ENCODE assay signal across 8 mouse cellular contexts in the genomic region with DNA sequence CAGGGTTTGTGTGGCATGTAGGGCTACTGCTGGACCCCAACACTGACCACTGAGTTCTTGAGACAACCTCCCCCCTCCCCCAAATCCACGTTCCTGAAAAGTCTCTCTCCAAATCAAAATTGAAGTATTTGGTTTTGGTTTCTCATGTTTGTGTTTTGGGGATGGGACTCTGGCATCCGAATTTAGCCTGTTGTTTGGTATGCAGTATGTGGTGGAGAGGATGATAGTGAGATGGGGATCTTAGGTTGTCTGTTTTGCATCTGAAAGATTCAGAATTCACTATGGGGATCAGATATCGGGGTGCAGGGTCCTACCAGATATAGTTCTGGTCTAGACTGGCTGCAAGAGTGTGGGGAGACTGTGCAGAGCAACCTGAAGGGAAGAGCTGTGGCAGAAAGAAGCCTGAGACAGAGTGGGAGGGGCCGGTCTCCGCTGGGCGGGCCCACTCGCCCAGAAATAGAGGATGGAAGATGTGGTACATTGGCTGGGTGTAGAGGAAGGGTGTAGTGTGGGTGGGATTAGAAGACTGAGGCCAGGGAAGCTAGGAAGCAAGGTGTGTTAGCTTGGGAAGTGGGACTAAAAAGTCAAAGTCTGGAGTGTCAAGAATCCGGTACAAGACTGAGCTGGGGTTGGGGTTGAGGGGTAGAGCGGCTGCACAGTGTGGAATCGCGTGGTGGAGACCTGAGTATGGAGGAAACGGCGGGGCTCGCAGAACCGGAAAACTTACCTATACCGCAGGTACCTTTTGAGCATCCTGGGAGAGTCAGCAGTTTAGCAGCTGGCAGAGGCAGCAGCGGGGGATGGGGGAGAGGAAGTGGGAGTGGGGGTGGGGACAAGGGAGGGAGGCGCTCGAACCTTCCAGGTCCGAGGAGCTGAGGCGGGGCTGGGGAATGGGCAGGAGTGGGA. TPM values are rescaled to one million over a fixed set of nuclear protein-coding genes. Genes with fewer than 3 reads are reported as not detected.
DNase-seq lines count a peak whose midpoint lies in the region; ATAC-seq lines count a peak whose summit lies in the region.

TSS of gene Zfp52 (plus strand) at position 444 of the 906 bp plus-strand sequence.

- H3K4me3 ChIP-seq in hindbrain, embryonic 12.5 days: peak within 1 kb of the TSS; percentile 32

- H3K27me3 ChIP-seq in hindbrain, embryonic 12.5 days: no peaks in the 10 kb centered on the region

- H3K27ac ChIP-seq in hindbrain, embryonic 12.5 days: 0 out of 2 replicates have a peak within 1 kb of the TSS, but pooled peaks have one; percentile 0

- H3K36me3 ChIP-seq in hindbrain, embryonic 12.5 days: no peaks in the 10 kb centered on the region

- ATAC-seq in hindbrain, embryonic 12.5 days (ENCODE audit: low FRiP score): peak; percentile 32

- 6% methylated on average over 21 of the region's 21 CpGs for WGBS in hindbrain, embryonic 12.5 days

- peaks cover 15% of the 10 kb centered on the region for H3K4me1 ChIP-seq in hindbrain, embryonic 12.5 days

- no peaks in the 10 kb centered on the region for H3K9me3 ChIP-seq in hindbrain, embryonic 12.5 days (replicated peaks)

- peak within 1 kb of the TSS; percentile 65 for H3K4me2 ChIP-seq in hindbrain, embryonic 12.5 days (replicated peaks)

- DNase-seq in T-cell, adult 2 months (ENCODE audit: low spot score): peak; percentile 73
- DNase-seq in cerebellum, adult 9-10 months: peak; percentile 73
- DNase-seq in frontal cortex, adult 2 months (ENCODE audit: extremely low spot score in 1 of 2, low spot score in 1 of 2): peak; percentile 63 to 75
- peak; percentile 26 to 43 for DNase-seq in layer of hippocampus, postnatal 25 days (ENCODE audit: extremely low spot score in 1 of 2, low spot score in 1 of 2)
- peak; percentile 81 for DNase-seq in lung, postnatal 10 days
- peak; percentile 64 for DNase-seq in ovary, postnatal 36 days (ENCODE audit: low spot score)
- DNase-seq in thymus, postnatal 4 days: peak; percentile 75

- H3K9ac ChIP-seq in hindbrain, embryonic 12.5 days: peak within 1 kb of the TSS; percentile 49

RNA-seq across cellular contexts. Expression of gene Zfp52, which starts in this region (rescaled TPM):
- polyA plus RNA-seq in frontal cortex, adult 2 months (2012; rRNA removed): 2.8 and 3.4 TPM in 2 replicates
- polyA plus RNA-seq in hindbrain, embryonic 12.5 days (2016; fragmentation: Nextera tagmentation; extraction: Ambion mirVana): 2.7 and 3.3 TPM in 2 replicates
- 1 to 10 TPM; 6.0 to 6.7 TPM for total RNA-seq in layer of hippocampus, postnatal 25 days (2021)

Comparison
In these comparisons a context has a peak if more than half of its experiments do, and no peak if none do; other contexts are left out.
1. Peak in every context shown above with its lines: DNase-seq, ATAC-seq, H3K4me3 ChIP-seq and H3K27ac ChIP-seq.